Mouse (Mus musculus) retina, postnatal 7 days (tissue): ENCODE results near the gene Tm4sf20.
A peak's percentile ranks its signal among the peaks of the same experiment; 100 is the strongest.

Source experiments
- DNase-seq: peaks from one replicate; pipeline ENCODE4 v3.0.0-alpha.2; 2012; ENCODE audit warnings: low read depth, low spot score

Gene Tm4sf20

DNA sequence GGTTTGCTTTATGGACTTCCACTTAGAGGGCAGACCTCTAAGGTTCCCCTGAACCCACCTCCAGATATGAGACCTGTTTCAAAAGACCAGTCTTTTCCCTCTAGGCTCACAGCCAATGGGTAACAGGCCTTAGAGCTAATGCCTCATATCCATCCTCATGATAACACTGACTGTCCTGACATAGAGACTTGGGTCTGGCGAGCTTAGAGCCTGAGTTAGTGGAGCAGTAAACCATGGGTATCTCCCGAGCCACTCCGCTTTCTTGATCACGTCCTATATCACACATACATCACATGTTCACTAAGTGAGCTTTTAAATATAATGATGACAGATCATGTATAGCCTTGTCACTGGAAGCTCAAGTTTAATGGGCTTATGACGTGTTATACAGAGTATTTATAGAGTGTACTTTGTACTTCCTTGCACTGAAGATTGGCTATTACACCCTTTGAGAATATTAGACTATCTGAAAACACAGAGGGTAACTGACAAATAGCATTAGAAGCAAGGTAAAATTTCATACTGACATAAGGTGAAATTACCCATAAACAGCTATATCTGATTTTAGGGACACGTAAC, 11.2 kb upstream of the Tm4sf20 start:
- DNase-seq: no peak

DNA sequence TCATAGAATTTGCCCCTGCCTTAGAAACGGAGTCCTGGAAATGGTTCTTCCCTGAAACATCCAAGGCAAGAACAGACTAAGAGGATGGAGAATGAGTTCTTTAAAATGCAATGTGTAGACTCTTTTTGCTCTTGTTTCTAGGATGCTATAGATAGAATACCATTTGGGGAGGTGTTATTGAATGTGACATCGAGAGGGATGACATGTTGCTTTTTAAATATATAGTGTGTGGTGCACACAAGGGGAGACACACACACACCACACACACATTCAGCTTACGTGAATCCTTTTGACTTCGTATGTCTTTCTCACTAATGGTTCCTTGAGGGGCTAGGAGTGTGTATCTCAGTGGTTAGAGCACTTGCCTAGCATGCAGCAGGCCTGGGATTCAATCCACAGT, 7.0 kb upstream of the Tm4sf20 start:
- DNase-seq: no peak

DNA sequence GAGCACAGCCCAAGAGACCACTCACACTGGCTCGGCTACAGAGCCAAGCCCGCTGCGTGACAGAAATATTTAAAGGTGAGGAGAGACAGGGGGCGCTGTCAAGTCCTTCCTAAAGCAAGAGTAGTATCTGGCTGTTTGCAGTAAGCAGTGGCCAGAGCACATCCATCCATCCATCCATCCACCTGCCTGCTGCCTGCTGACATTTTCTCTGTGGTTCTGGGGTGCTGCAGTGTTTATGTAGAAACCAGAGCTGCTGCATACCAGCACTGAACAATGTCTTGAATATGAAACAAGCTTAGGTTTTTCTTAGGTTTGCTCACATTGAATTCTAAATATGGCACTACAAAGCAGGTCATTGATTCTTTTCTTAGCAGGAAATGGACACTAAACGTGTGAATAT, 4.9 kb upstream of the Tm4sf20 start:
- no peak for DNase-seq

DNA sequence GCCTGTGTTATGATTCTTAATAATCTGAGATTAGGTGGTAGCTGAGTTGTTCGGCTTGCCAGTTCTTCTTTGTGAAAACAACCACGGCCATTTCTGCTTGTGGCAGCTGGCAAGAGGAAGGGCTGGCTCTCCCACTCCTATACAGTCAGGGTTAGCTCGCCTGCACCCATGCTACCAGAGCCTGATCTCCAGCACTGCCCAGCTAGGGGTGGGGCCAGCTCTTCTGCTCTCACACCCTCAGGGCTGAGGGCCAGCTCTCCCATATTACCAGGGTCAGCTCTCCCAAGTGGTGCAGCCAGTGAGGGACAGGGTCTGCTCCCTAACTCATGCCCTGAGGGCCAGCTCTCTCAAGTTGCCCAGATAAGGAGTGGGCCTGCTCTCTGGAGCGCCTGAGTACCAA, 4.2 kb upstream of the Tm4sf20 start:
- DNase-seq: no peak

DNA sequence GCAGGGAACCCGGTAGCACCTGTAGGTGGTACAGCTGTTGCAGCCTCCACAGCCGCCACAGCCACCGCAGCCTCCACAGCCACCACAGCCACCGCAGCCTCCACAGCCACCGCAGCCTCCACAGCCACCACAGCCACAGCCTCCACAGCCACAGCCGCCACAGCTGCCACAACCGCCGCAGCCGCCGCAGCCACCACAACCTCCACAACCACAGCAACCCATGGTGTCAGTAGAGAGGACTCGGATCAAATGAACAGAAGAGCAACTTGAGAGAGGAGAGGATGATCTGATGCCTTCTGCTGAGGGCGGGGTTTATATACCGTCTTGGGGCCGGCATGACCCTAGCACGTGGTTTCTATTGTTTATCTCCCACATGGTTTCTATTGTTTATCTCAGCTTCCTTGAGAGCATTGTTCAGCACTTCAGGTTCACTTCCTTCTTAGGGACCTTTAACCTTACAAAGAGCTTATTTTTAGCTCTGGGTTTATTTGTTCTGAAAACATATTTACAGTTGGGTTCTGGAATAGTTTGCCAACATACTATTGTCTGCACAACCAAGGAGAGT, 2.8 kb upstream of the Tm4sf20 start, which contains the start of gene Gm47791:
TSS of gene Gm47791 (minus strand) at position 222 of the 565 bp plus-strand sequence.
- DNase-seq: no peak

DNA sequence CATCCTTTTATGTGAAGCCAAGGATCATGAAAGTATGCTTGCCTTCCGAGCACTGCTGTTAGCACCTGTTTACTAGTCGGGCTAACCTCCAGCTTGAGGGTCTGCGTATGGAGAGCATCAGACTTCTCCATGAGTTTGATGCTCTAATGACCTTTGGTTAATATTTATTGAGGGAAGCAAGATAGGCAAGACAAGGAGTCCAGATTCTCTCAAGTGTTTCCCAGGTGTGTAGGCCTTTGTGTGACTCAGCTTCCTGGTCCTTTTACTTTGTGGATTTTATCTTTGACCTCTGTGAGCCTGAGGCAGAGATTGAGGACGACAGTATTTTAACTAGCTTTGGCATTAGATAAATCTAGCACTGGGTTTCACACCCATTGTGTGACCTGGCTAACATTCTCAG, 1.6 kb downstream of the Tm4sf20 start:
- DNase-seq: no peak

DNA sequence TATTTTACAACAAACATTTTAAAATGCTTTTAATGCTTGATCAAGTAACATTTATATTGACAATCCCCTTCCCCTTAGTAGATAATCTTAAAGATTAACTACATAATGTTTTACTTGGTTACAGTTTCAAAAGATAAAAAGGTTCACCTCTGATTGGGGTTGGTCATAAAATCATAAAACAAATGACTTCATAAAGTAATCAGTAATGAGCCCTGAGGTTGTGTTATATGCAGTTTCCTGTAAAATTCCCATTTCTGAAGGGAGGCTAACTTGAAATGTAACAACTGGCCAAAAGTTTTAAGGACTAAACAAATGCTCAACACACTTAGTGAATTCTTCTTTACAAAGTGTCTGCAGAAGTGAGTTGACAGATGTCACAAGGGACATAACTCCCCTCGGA, 2.0 kb downstream of the Tm4sf20 start:
- no peak for DNase-seq

DNA sequence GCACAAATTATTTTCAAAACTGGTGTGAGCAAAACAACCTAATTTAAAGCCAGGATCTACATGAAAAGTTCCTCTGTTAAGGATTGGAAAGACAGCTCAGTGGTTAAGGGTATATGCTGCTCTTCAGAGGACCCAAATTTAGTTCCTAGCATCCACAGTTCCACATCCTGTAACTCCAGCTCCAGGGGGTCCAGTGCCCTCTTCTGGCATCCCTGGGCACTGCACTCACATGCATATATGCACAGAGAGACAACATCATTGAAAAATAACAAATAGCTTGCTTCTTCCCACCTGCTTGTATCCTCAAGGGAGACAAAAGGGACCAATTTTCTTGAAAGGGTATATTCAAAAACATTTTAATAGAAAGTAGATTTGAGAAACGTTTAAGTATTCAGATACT, 6.0 kb downstream of the Tm4sf20 start:
- DNase-seq: no peak

DNA sequence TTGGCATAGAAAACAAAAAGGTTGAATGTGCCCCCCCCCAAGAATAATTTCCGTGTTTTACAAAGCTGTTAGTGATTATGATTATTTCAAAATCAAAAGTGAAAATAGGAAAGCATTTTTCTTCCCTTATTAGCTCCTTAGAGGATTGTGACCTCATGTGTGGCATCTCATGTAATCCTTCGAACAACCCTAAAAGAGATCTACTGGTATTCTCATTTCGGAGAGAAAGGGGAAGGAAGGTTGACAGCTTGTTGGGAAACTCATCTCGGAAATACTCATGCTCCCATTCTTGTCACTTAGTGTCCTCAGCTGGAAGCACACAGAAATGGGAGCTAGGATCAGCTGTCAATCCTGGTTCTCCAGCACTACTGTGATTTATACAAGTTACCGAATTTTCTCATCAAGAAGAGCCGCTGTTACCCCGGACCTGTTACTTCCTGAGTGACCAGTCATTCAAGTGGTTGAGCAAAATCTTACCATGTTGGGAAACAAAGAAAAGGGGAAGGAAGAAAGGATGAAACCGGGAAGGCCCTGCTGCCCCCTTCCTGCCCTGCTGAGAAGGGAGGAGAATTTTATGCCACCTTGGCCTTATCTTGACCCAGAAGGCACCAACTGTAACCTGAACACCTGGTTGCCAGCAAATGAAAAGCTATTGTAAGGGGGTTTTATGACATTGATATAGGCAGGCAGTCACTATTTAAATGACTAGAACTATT, 6.6 kb downstream of the Tm4sf20 start:
- DNase-seq: no peak

DNA sequence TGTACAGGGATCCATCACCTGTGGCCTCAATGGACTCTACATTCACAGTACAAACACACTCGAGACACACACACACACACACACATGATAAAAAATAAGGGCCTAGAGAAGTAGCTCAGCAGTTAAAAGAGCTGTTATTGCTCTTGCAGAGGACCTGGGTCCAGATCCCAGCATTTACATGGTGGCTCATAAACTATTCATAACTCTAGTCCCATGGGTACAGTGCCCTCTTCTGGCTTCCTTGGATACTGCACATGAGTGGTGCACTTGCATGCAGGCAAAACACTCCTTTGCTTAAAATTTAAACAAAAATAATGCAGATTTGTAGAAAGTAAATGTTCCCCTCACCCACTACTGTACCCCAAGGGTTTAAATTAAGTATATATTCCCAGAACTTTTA, 8.7 kb downstream of the Tm4sf20 start:
- no peak for DNase-seq

DNA sequence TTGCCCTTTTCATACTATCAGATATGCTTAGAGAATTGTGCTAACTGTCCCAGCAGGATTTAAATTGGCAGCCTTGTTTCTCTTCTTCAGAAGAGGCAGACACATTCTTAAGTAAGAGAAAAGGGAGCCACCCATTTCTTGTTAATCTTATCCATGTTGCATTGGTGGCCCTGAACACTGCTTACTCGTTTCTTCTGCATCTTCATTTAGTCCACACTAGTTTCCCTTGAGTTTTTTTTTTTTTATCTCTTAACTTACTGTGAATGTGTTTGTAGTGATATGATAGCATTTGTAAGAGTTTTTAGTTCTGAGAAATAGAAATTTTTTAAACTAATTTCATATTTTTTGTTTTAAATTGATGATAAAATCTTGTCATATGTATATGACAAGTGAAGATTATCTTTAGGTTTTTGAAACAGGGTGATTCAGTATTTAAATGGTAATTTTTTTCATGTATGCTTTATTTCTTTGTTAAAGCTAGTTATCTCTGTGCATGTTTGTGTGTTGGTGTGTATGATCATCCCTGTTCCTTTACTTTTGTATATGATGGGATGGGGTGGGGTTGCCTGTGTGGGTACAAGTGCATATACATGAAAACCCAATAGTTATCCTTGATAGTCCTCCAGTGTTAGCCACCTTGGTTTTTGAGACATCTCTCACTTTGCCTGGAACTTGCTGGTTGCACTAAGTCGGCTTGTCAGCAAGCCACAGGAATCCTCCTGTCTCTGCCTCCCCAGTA, 20.4 kb downstream of the Tm4sf20 start:
- no peak for DNase-seq

DNA sequence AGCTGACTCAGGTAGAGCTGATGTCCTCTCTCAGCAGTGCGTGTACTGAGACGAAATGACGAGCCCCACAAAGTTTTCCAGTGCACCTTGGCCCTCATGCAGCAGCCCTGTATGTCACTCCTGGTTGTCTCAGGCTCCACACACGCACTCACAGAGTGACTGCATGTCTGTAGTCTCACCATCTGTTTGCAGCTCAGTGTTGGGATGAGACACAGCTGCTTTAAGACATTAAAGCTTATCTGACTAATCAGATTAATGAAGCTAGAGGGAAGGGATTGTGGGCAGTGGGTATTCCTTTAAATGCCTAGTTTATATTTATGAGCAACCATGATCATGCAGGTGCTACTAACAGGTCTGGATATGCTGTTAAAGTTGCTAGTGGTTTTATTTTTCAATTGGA, 21.9 kb downstream of the Tm4sf20 start:
- peak; percentile 52 for DNase-seq

DNA sequence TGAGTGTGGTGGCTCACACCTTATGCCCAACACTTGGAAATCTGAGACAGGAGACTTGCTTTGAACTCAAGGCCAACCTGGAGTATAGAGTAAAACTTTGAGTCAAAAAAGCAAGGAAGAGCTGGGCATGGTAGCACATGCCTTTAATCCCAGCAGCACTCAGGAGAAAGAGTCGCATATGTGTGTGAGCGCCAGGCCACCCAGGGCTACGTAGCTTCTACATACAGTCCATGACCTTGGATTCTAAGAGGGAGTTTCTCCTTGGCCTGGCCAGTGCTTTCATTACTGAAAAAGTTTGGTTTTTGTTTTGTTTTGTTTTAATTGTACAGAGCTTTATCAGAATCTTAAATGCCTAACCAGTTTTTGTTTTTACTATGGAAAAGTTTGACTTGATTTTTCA, 24.3 kb downstream of the Tm4sf20 start:
- DNase-seq: no peak

DNA sequence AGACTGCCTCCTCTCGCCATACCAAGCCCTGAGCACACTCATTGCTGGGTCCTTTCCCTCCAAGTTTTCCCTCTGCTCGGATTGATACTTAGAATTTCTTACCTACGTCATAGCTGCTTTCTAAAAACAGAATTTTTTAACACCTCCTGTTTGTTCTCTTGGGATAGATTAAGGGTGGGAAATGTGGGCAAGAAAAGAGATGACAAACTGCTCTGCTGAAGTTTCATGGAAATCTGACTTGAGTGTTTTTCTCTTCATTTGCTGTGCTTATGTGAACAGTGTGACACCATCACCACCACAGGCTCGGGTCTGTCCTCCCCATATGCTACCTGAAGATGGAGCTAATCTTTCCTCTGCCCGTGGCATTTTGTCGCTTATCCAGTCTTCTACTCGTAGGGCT, 26.7 kb downstream of the Tm4sf20 start:
- no peak for DNase-seq

DNA sequence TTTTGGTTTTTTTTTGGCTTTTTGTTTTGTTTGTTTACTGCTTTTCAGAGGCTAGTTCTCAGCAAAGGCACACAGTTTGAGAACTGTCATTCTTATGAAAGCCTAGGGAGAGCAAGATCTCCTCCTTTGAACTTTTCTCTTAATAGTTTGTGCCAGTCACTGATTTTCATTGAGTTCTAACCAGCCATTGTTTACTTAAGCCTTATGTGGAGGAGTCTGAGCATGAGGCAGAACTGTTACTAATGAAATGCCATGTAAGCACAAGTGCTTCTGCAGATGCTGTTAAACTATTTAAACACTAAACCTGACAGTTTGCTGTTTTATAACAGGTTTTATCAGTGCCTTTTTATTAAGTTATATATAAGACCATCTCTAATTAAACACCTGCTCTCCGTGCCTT, 30.2 kb downstream of the Tm4sf20 start:
- no peak for DNase-seq

DNA sequence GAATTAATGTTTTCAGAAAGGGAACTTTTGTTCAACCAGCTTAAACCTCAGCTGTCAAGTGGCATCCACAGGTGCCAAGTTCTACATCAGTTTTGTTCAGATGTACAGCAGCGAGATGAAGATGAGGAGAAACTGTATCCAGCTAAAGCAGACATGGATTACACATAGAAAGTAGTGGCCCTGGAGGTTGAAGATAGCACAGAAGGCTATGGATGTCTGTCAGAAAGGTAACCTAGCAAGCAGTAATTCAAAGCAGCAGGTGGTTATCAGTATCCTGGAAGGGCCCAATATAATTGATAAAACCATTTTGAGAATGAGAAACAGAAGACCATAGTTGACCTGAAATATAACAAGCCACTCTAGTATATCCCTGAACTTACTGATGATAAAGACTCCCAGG, 34.9 kb downstream of the Tm4sf20 start:
- no peak for DNase-seq

DNA sequence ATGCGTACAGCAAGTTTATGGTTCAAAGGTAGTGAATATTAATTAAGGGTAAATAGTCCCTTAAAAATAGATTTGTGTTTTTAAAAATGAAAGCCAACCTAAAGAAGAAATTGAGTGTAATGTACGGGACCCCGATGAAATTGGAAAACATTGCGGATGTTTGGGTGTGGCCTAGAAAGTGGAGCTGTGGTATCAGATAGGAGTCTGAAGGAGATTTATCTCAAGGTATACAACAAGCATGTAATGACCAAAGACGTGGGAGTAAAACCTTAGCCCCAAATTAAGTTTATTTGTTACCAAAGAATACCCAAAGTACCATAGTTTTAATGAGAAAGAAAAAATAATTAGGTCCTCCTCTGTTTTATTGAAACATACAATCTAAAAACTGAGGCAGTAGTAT, 41.8 kb downstream of the Tm4sf20 start:
- no peak for DNase-seq

DNA sequence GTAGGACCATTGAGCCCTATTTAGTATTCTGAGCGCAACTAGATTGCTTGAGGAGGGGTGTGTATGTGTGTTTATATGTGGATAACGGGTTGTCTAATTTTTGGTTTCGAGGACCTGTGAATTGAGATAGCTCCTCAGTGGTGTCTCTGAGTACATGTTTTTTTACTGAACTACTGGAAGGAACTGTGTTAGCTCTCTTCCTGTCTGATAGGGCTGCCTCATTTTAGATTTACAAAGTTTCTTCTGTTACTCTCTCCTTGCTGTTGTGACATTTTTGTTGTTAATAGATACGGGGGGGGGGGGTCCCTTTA, 42.4 kb downstream of the Tm4sf20 start:
- DNase-seq: no peak

DNA sequence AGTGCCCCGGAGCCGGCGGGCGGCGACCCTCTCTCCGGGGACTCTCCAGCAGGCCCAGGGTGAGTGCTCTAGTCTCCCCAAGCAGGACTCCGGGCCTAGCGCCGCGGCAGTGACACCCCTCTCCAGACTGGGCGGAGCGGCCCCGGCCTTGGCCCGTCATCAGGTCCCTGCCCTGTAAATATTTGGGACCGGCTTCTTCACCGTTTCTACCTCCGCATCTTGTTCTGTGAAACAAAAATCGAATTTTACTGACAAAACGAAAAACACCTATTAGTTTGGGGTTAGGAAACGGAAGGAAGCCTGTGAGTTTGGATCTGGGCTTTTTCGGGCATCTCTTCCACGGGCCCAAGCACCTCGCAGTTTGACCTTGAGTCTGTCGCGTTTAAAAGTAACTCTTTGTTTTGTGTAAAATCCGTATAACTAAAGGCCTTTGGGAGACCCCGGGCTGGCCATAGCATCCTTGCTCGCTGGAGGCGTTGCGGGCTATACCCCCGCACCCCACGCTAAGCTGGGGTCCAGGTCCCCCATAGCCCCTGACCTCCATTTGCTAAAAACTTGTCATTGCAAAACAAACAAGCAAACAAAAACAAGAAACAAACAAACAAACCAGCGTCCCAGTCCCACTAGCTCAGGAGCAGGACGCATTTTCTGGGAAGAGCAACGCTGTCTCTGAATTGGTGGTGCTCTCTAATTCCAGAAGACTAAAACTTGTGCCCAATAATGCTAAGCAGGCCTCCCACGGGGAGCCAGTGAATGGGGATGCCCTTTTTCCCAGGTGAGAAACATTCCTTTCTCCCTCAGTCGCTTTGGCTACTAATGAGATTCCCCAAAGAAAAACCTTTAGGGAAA, 43.0 kb downstream of the Tm4sf20 start:
- DNase-seq: no peak

DNA sequence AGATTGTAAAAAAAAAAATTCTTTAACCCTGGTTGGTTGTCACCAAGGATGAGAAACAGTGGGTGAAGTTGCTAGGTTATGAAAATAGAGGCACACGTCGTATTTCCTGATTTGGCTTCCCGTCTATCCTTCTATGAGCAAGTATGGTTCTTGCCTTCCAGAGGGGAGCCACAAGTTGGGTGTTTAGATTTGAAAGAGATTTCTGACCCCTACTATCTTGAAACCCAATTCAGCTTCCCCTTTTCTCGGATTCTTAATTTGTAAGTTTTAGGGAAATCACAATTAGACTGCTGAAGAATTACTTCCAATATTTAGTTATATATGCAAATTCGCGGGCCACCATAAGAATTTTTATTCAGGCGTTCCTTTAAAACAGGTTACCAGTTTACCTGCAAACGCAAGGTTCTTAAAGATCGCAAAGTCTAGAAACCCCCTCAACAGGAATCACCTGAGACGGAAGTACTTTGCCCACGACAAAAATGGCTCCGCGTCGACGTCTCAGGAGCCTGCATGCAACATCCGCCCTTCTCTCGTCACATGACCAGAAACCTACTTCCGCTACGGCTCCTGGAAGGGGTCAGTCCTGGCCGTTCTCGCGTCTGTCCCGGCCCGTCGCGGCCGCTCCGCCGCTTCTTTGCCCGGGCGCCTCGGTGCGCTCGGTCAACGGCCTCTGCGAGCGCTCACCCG, 43.8 kb downstream of the Tm4sf20 start, which contains the start of gene Mff:
TSS of gene Mff (plus strand) at position 552 of the 687 bp plus-strand sequence.
- peak; percentile 91 for DNase-seq

DNA sequence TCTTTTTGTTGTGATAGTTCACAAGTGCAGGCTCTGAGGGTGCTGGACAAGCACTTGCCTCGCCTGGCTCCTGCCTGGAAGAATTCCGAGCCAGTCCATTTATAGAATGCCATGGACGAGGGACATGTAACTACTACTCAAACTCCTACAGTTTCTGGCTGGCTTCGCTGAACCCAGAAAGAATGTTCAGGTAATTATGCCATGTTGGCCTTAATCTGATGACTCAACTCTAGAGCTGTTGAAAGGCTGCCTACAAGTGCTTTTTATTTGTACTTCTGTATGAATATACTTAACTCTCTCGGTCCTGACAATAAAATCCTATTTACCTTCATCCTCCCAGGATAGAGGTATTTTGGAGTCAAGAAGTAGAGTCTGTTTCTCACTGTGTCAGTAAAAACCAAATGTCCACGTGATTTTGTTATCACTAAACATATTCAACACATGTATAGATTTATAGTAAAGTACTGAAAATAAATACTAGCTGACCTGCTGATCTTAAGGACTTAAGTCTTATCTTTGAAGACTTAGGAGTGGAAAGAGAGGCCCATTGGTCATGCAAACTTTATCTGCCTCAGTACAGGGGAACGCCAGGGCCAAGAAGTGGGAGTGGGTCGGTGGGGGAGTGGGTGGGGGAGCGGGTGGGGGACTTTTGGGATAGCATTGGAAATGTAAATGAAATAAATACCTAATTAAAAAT, 50.3 kb downstream of the Tm4sf20 start:
- DNase-seq: no peak
